ENCODE assay signal across 11 mouse cellular contexts in the genomic region with DNA sequence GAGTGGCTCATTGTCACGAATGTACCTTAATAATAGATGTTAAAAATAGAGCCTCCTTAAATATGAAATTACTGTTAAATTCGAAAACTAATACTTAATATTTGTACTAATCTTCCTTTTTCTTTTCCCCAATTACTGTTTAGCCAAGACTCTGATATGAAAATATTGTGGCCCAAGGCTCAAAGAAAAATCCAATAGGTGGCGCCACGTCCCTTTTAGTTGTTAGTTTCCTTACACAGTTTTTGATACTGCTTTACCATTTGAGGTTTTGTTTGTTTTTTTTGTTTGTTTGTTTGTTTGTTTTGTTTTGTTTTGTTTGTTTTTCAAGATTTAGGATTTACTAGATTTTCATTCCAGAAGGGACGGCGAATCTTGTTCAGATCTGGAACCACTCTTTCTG. TPM values are rescaled to one million over a fixed set of nuclear protein-coding genes. Genes with fewer than 3 reads are reported as not detected.
DNase-seq lines count a peak whose midpoint lies in the region; ATAC-seq and TF ChIP-seq lines count a peak whose summit lies in the region.
"Had no signal": no experiment of that assay in that cellular context is flagged by ENCODE, and none has a peak within 500 bp of the region (broad histone marks: within the 10 kb centered on the region; RNA-seq: fewer than 3 reads in every experiment).

No protein-coding gene starts in this region.

- DNase-seq in embryo, embryonic 10 days (ENCODE audit: low spot score): peak; percentile 17
- DNase-seq in embryo, embryonic 9.5 days (ENCODE audit: extremely low spot score): no peak
- DNase-seq in left cerebral cortex, adult 18-20 months (ENCODE audit: low spot score in 2 of 2): peak; percentile 23 to 29
- DNase-seq in left cerebral cortex, adult 11 months (ENCODE audit: low spot score): no peak
- peak; percentile 16 for DNase-seq in CH12.LX (ENCODE audit: extremely low read depth)
- DNase-seq in kidney, postnatal 25 days: peak; percentile 52 to 76
- DNase-seq in thymus, postnatal 14 days: no peak
- DNase-seq: cerebellum, adult 11-12 months had no signal

- no peak overlapping the region for H3K4me2 ChIP-seq in CH12.LX (ENCODE audit: insufficient read depth, low read depth, poor library complexity, severe bottlenecking)

- H3K27me3 ChIP-seq in CH12.LX (replicated peaks): no peaks in the 10 kb centered on the region

- peaks cover 0 to 12% of the 10 kb centered on the region in 2 experiments; a peak in 2 of 4 replicates for H3K4me1 ChIP-seq in CH12.LX (ENCODE audit: control insufficient read depth in 1 of 2, insufficient read depth in 2 of 2)

- in situ Hi-C loops in CH12.LX (cut with MboI; ENCODE audit: low pct_ligation_motif_present, low pct_unique_long_range_greater_than_20kb, low sequenced_read_pairs): no loop called here

- H3K36me3 ChIP-seq in CH12.LX (replicated peaks in 1 of 2; ENCODE audit: control insufficient read depth in 1 of 2, insufficient read depth in 1 of 2, low read length in 1 of 2): no peaks in the 10 kb centered on the region

- H3K79me2 ChIP-seq in CH12.LX (replicated peaks; ENCODE audit: control insufficient read depth, extremely low read depth, insufficient read depth, poor library complexity, severe bottlenecking): no peaks in the 10 kb centered on the region

- H3K4me3 ChIP-seq in CH12.LX (replicated peaks in 1 of 3; ENCODE audit: low read depth in 2 of 3, low read length in 2 of 3, poor library complexity in 1 of 3): no peak overlapping the region

- peak; percentile 57 for TF ChIP-seq RAD21 in CH12.LX (IDR thresholded peaks at IDR 0.05; ENCODE audit: low read depth, low read length)

- TF ChIP-seq EP300 in CH12.LX (IDR thresholded peaks at IDR 0.05; ENCODE audit: low read length): no peak

- no peaks in the 10 kb centered on the region for H3K9me3 ChIP-seq in CH12.LX (replicated peaks; ENCODE audit: low read length)

- peak in 1 of 2 experiments; percentile 54; a peak in 2 of 4 replicates for TF ChIP-seq CTCF in CH12.LX (conservative IDR thresholded peaks at IDR 0.05 in 1 of 2, IDR thresholded peaks at IDR 0.05 in 1 of 2; ENCODE audit: low read depth in 2 of 2, low read length in 2 of 2)

- no peak overlapping the region for H3K9ac ChIP-seq in CH12.LX (ENCODE audit: insufficient read depth, low read depth)

- no peak for ATAC-seq in erythroblast, adult 5-6 weeks (replicated peaks; ENCODE audit: low FRiP score, poor library complexity, severe bottlenecking)
- ATAC-seq: inflammation-experienced regulatory T-cells, adult 6 months had no signal

- dilution Hi-C loops in CH12.LX (cut with MboI; ENCODE audit: extremely low pct_ligation_motif_present, extremely low pct_unique_long_range_greater_than_20kb, low sequenced_read_pairs): no loop called here

- H3K27ac ChIP-seq in CH12.LX (ENCODE audit: insufficient read depth, low read depth): no peak overlapping the region

- no peak for TF ChIP-seq POLR2A in CH12.LX (IDR thresholded peaks at IDR 0.05; ENCODE audit: low read depth, low read length)

TF ChIP-seq in CH12.LX, 34 proteins besides CTCF, POLR2A, EP300 and RAD21:
- no peak for TF ChIP-seq SIN3A (IDR thresholded peaks at IDR 0.05; ENCODE audit: low read length)
- TF ChIP-seq PAX5 (IDR thresholded peaks at IDR 0.05; ENCODE audit: low read length): no peak
- no peak for TF ChIP-seq JUN (IDR thresholded peaks at IDR 0.05; ENCODE audit: insufficient read depth, low read depth, low read length)
- no peak for TF ChIP-seq E2F4 (IDR thresholded peaks at IDR 0.05; ENCODE audit: insufficient replicate concordance, low read depth, low read length)
- TF ChIP-seq CHD2 (IDR thresholded peaks at IDR 0.05; ENCODE audit: low read length): no peak
- no peak for TF ChIP-seq BHLHE40 (IDR thresholded peaks at IDR 0.05; ENCODE audit: low read depth, low read length)
- TF ChIP-seq GABPA (IDR thresholded peaks at IDR 0.05; ENCODE audit: insufficient replicate concordance, low read depth, low read length): no peak
- no peak for TF ChIP-seq USF1 (IDR thresholded peaks at IDR 0.05; ENCODE audit: low read depth, low read length)
- no peak for TF ChIP-seq ZC3H11A (IDR thresholded peaks at IDR 0.05; ENCODE audit: low read depth, low read length)
- no peak for TF ChIP-seq POLR2AphosphoS2 (IDR thresholded peaks at IDR 0.05; ENCODE audit: low read depth, low read length)
- TF ChIP-seq ZKSCAN1 (IDR thresholded peaks at IDR 0.05; ENCODE audit: borderline replicate concordance, low read depth, low read length): no peak
- TF ChIP-seq ELF1 (IDR thresholded peaks at IDR 0.05; ENCODE audit: low read depth, low read length): no peak
- no peak for TF ChIP-seq KAT2A (IDR thresholded peaks at IDR 0.05; ENCODE audit: insufficient replicate concordance, low read length)
- no peak for TF ChIP-seq ZNF384 (IDR thresholded peaks at IDR 0.05; ENCODE audit: low read depth, low read length)
- no peak for TF ChIP-seq RCOR1 (conservative IDR thresholded peaks at IDR 0.05; ENCODE audit: low read depth, low read length)
- no peak for TF ChIP-seq JUND (conservative IDR thresholded peaks at IDR 0.05; ENCODE audit: low read depth, low read length)
- no peak for TF ChIP-seq MEF2A (IDR thresholded peaks at IDR 0.05; ENCODE audit: borderline replicate concordance, low read depth, low read length)
- no peak for TF ChIP-seq NELFE (IDR thresholded peaks at IDR 0.05; ENCODE audit: low read depth, low read length)
TF ChIP-seq in CH12.LX: peak in this region for 0.

RNA-seq across cellular contexts. Expression of a gene that starts 19.8 kb away (rescaled TPM):
- 10 to 100 TPM; 25.0 to 25.7 TPM for total RNA-seq in left cerebral cortex, adult 18-20 months (2021)
- total RNA-seq in CH12.LX (2012; rRNA removed) (not detected in 2 replicates), CH12.LX (2014; rRNA removed) (not detected in 2 replicates)
- polyA plus RNA-seq in CH12.LX (2012; ENCODE audit: insufficient read length, low read depth): not detected in 2 replicates
- total RNA-seq in erythroblast, adult 5-6 weeks (2015; ENCODE audit: low replicate concordance): 0.42 TPM in 1 of 2 replicates, not detected in the other
- total RNA-seq in erythroblast, adult 5-6 weeks (2017; ENCODE audit: low replicate concordance): 0.34 TPM in 1 of 2 replicates, not detected in the other
- polyA plus RNA-seq: inflammation-experienced regulatory T-cells, adult 6 months had no signal

RNA-seq across cellular contexts. Expression of a gene that starts 29.3 kb away (rescaled TPM):
- total RNA-seq in left cerebral cortex, adult 18-20 months (2021): 1 to 10 TPM; 5.9 to 6.4 TPM
- total RNA-seq in CH12.LX (2012; rRNA removed) (1.2 and 2.2 TPM in 2 replicates), CH12.LX (2014; rRNA removed) (2.8 and 3.1 TPM in 2 replicates)
- 2.5 and 2.8 TPM in 2 replicates for polyA plus RNA-seq in CH12.LX (2012; ENCODE audit: insufficient read length, low read depth)
- total RNA-seq in erythroblast, adult 5-6 weeks (2015; ENCODE audit: low replicate concordance): 2.3 and 3.3 TPM in 2 replicates
- 2.0 TPM in 2 replicates for total RNA-seq in erythroblast, adult 5-6 weeks (2017; ENCODE audit: low replicate concordance)

RNA-seq across cellular contexts. Expression of a gene that starts 48.6 kb away (rescaled TPM):
- total RNA-seq in left cerebral cortex, adult 18-20 months (2021): 10 to 100 TPM in 1 of 2 experiments, 1 to 10 TPM in 1; 9.2 to 10.5 TPM
- total RNA-seq in CH12.LX (2012; rRNA removed) (0.04 and 0.34 TPM in 2 replicates), CH12.LX (2014; rRNA removed) (0.88 and 1.3 TPM in 2 replicates)
- polyA plus RNA-seq in CH12.LX (2012; ENCODE audit: insufficient read length, low read depth): 1.4 and 1.7 TPM in 2 replicates
- not detected in 2 replicates for total RNA-seq in erythroblast, adult 5-6 weeks (2015; ENCODE audit: low replicate concordance)
- total RNA-seq in erythroblast, adult 5-6 weeks (2017; ENCODE audit: low replicate concordance): 0.09 and 0.28 TPM in 2 replicates

RNA-seq across cellular contexts. Expression of a gene that starts 54.1 kb away (rescaled TPM):
- total RNA-seq in left cerebral cortex, adult 18-20 months (2021): not detected
- total RNA-seq in CH12.LX (2012; rRNA removed) (not detected in 2 replicates), CH12.LX (2014; rRNA removed) (not detected in 2 replicates)
- polyA plus RNA-seq in CH12.LX (2012; ENCODE audit: insufficient read length, low read depth): not detected in 2 replicates
- not detected in 2 replicates for total RNA-seq in erythroblast, adult 5-6 weeks (2015; ENCODE audit: low replicate concordance)
- total RNA-seq in erythroblast, adult 5-6 weeks (2017; ENCODE audit: low replicate concordance): not detected in 2 replicates
- polyA plus RNA-seq: frontal cortex, adult 2 months; inflammation-experienced regulatory T-cells, adult 6 months had no signal

Comparison
In these comparisons a context has a peak if more than half of its experiments do, and no peak if none do; other contexts are left out.
1. DNase-seq: peak in embryo, embryonic 10 days (single experiment), left cerebral cortex, adult 18-20 months (2 of 2), CH12.LX (single experiment) and kidney, postnatal 25 days (2 of 2); none in embryo, embryonic 9.5 days (single experiment), left cerebral cortex, adult 11 months (single experiment) and thymus, postnatal 14 days (single experiment).
2. RNA of a gene that starts 19.8 kb away (total RNA-seq): 25.0 to 25.7 TPM in left cerebral cortex, adult 18-20 months; 0.34 to 0.42 TPM in erythroblast, adult 5-6 weeks and not detected in CH12.LX; every median in the first group is over 10 times any median in the second.
3. RNA of a gene that starts 48.6 kb away (total RNA-seq): 9.2 to 10.5 TPM in left cerebral cortex, adult 18-20 months; 0.04 to 1.3 TPM in CH12.LX and 0.09 to 0.28 TPM in erythroblast, adult 5-6 weeks; every median in the first group is over 4 times any median in the second.